Mouse (Mus musculus) stomach, embryonic 15.5 days (tissue): ENCODE data around the gene Fras1. TPM values are rescaled to one million over a fixed set of nuclear protein-coding genes. Genes with fewer than 3 reads are reported as not detected.

ENCODE experiments used
- ATAC-seq: fragments of 200-750 bp; cut with Nextera tagmentation; 2 replicates; pipeline ENCODE4 v1.8.0; 2017; ENCODE audit warnings: low read depth, moderate number of reproducible peaks, moderate TSS enrichment; ENCODE audit not compliant: insufficient read depth, low FRiP score
- H3K27ac ChIP-seq: fragments of 300-500 bp; sonication (generic); 2 replicates; pipeline ENCODE4 v1.5.1; 2015; ENCODE audit warnings: mild to moderate bottlenecking, inconsistent platforms
- H3K27me3 ChIP-seq: fragments of 300-500 bp; sonication (generic); replicated peaks from 2 replicates; pipeline ENCODE4 v1.6.1; 2015; ENCODE audit warnings: inconsistent platforms
- H3K36me3 ChIP-seq: fragments of 300-500 bp; sonication (generic); 2 replicates; pipeline ENCODE4 v1.6.1; 2015; ENCODE audit warnings: inconsistent platforms
- H3K4me1 ChIP-seq: fragments of 300-500 bp; sonication (generic); 2 replicates; pipeline ENCODE4 v1.6.1; 2015; ENCODE audit warnings: inconsistent platforms
- H3K4me2 ChIP-seq: fragments of 300-500 bp; sonication (generic); 2 replicates; pipeline ENCODE4 v1.6.1; 2015; ENCODE audit warnings: mild to moderate bottlenecking, inconsistent platforms
- H3K4me3 ChIP-seq: fragments of 300-500 bp; sonication (generic); replicated peaks from 2 replicates; pipeline ENCODE4 v1.5.1; 2015; ENCODE audit warnings: inconsistent platforms
- H3K9ac ChIP-seq: fragments of 300-500 bp; sonication (generic); 2 replicates; pipeline ENCODE4 v1.6.1; 2015; ENCODE audit warnings: inconsistent platforms
- H3K9me3 ChIP-seq: fragments of 300-500 bp; sonication (generic); 2 replicates; pipeline ENCODE4 v1.6.1; 2016; ENCODE audit warnings: inconsistent platforms
- WGBS: fragments of 180-500 bp; shearing (Covaris S2); methylation state at CpG from one replicate; pipeline ENCODE4 v1.1.7; 2015; 5-methylcytosine and 5-hydroxymethylcytosine counted together
- polyA plus RNA-seq: library from polyadenylated mRNA; unstranded; fragments of >200 nt; fragmentation: Nextera tagmentation; extraction: Ambion mirVana; gene quantifications from 2 replicates; pipeline ENCODE4 v1.2.1, GENCODE M21; 2015

The Fras1 gene
- polyA plus RNA-seq, 1 experiment from 2014 or later, result 20.3 TPM

DNA sequence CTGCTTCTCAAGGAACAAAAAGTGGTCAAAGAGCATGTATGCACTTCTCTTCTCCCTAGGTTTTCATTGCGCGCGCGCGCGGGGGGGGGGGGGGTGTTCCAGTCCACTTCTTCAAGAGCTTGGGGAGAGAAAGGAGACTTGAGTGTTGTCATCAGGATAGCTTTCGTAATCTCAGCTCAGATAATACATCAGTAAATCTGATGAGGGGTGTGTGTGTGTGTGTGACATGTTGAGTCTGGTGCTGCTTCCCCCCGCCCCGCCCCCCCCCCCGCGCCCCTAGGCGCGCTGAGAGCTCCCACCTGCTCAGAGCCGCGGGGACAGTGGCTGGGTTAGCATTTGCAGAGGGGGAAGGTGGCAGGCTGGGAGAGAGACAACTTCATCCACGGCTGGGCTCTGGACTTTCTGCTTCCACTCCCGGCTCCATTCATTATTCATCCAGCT is 1.7 kb downstream of the Fras1 start:
- Histone ChIP-seq H3K9ac (peak overlapping the region; percentile 67; the same call in 1 of the 2 replicates), H3K9me3 (no peaks in the 10 kb centered on the region), H3K27me3 (no peaks in the 10 kb centered on the region), H3K4me1 (peaks cover 5% of the 10 kb centered on the region), H3K27ac (peak overlapping the region; percentile 72), H3K4me2 (peak overlapping the region; percentile 76), H3K36me3 (no peaks in the 10 kb centered on the region), H3K4me3 (peak overlapping the region; percentile 62)
- 0 out of 2 replicates have a peak, but pooled peaks have one; percentile 8 for ATAC-seq
- 3% methylated on average over 9 of the region's 17 CpGs for WGBS

DNA sequence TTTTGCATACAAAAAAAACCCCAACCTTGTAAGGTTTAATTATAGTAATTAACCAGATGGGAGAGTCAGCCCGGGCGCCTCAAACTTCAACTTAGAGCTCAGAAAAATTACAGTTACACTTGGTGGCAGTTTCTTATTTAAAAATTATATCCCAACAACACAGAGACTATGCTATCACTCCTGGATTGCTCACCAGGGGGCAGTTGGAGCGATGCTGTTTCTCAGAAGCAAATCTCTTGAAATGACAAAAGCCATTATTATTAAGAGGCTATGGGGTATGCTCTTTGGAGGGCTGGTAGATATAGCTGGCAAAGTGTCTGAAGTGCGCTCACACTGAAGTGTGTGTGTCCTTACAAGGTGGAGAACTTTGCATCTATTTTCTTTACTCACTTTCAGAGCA is 2.5 kb downstream of the Fras1 start:
- H3K4me3 ChIP-seq, result peak overlapping the region; percentile 62
- H3K27me3 ChIP-seq, result no peaks in the 10 kb centered on the region
- H3K4me2 ChIP-seq, result peak overlapping the region; percentile 76
- no peaks in the 10 kb centered on the region for H3K9me3 ChIP-seq
- H3K27ac ChIP-seq, result no peak overlapping the region
- H3K4me1 ChIP-seq, result peaks cover 5% of the 10 kb centered on the region
- 62% methylated on average over 4 of the region's 4 CpGs for WGBS
- no peak for ATAC-seq
- no peaks in the 10 kb centered on the region for H3K36me3 ChIP-seq
- no peak overlapping the region for H3K9ac ChIP-seq

GRCm38 (mm10) chr5:96386138-96386933 is 12.6 kb downstream of the Fras1 start:
- H3K4me2 ChIP-seq, result no peak overlapping the region
- ATAC-seq, result no peak

GRCm38 (mm10) chr5:96388306-96388705 is 14.6 kb downstream of the Fras1 start:
- H3K4me2 ChIP-seq, result no peak overlapping the region

More at GRCm38 (mm10) chr5:96386138-96386933, 12.6 kb downstream of the Fras1 start:
- no peaks in the 10 kb centered on the region for H3K9me3 ChIP-seq
- no peak overlapping the region for H3K27ac ChIP-seq
- no peak overlapping the region for H3K9ac ChIP-seq
- no peaks in the 10 kb centered on the region for H3K4me1 ChIP-seq
- 86% methylated on average over 15 of the region's 15 CpGs for WGBS
- no peak overlapping the region for H3K4me3 ChIP-seq
- no peaks in the 10 kb centered on the region for H3K27me3 ChIP-seq
- no peaks in the 10 kb centered on the region for H3K36me3 ChIP-seq

GRCm38 (mm10) chr5:96389963-96390623 is 16.3 kb downstream of the Fras1 start:
- no peaks in the 10 kb centered on the region for H3K36me3 ChIP-seq
- ATAC-seq, result no peak
- WGBS, result 85% methylated on average over 11 of the region's 11 CpGs

More at GRCm38 (mm10) chr5:96388306-96388705, 14.6 kb downstream of the Fras1 start:
- no peaks in the 10 kb centered on the region for H3K9me3 ChIP-seq
- ATAC-seq, result no peak
- no peaks in the 10 kb centered on the region for H3K27me3 ChIP-seq
- no peak overlapping the region for H3K4me3 ChIP-seq
- H3K9ac ChIP-seq, result no peak overlapping the region
- H3K4me1 ChIP-seq, result no peaks in the 10 kb centered on the region
- WGBS, result 94% methylated on average over 8 of the region's 8 CpGs
- H3K27ac ChIP-seq, result no peak overlapping the region
- no peaks in the 10 kb centered on the region for H3K36me3 ChIP-seq

GRCm38 (mm10) chr5:96391086-96391485 is 17.3 kb downstream of the Fras1 start:
- Histone ChIP-seq H3K4me1 (0 out of 2 replicates have a peak, but pooled peaks cover 6% of the 10 kb centered on the region), H3K9ac (no peak overlapping the region), H3K36me3 (no peaks in the 10 kb centered on the region), H3K4me2 (no peak overlapping the region), H3K9me3 (no peaks in the 10 kb centered on the region), H3K27me3 (no peaks in the 10 kb centered on the region), H3K27ac (no peak overlapping the region), H3K4me3 (no peak overlapping the region)
- ATAC-seq, result no peak
- 86% methylated on average over 4 of the region's 4 CpGs for WGBS

More at GRCm38 (mm10) chr5:96389963-96390623, 16.3 kb downstream of the Fras1 start:
- H3K4me2 ChIP-seq, result no peak overlapping the region
- no peak overlapping the region for H3K4me3 ChIP-seq
- H3K9me3 ChIP-seq, result no peaks in the 10 kb centered on the region
- H3K27ac ChIP-seq, result no peak overlapping the region
- H3K27me3 ChIP-seq, result no peaks in the 10 kb centered on the region
- no peak overlapping the region for H3K9ac ChIP-seq
- H3K4me1 ChIP-seq, result no peaks in the 10 kb centered on the region

- no peak overlapping the region for H3K4me2 ChIP-seq
- H3K27me3 ChIP-seq, result no peaks in the 10 kb centered on the region
- H3K9me3 ChIP-seq, result no peaks in the 10 kb centered on the region
- no peak overlapping the region for H3K27ac ChIP-seq
- no peaks in the 10 kb centered on the region for H3K36me3 ChIP-seq
- no peak overlapping the region for H3K9ac ChIP-seq
- WGBS, result 74% methylated on average over 4 of the region's 4 CpGs
- no peak for ATAC-seq
- H3K4me1 ChIP-seq, result 0 out of 2 replicates have a peak, but pooled peaks cover 6% of the 10 kb centered on the region
- no peak overlapping the region for H3K4me3 ChIP-seq
These were observed 21.2 kb downstream of the Fras1 start for GRCm38 (mm10) chr5:96394947-96395346.

GRCm38 (mm10) chr5:96395786-96396650 is 22.3 kb downstream of the Fras1 start:
- 0 out of 2 replicates have a peak, but pooled peaks cover 6% of the 10 kb centered on the region for H3K4me1 ChIP-seq
- no peaks in the 10 kb centered on the region for H3K36me3 ChIP-seq
- ATAC-seq, result peak; percentile 72
- H3K4me2 ChIP-seq, result no peak overlapping the region
- no peaks in the 10 kb centered on the region for H3K27me3 ChIP-seq
- no peaks in the 10 kb centered on the region for H3K9me3 ChIP-seq
- H3K27ac ChIP-seq, result peak overlapping the region; percentile 55
- no peak overlapping the region for H3K4me3 ChIP-seq
- H3K9ac ChIP-seq, result no peak overlapping the region
- WGBS, result 16% methylated on average over 5 of the region's 5 CpGs

GRCm38 (mm10) chr5:96402555-96402954 is 28.8 kb downstream of the Fras1 start:
- 57% methylated on average over 3 of the region's 3 CpGs for WGBS
- Histone ChIP-seq H3K27me3 (no peaks in the 10 kb centered on the region), H3K4me2 (no peak overlapping the region), H3K9me3 (no peaks in the 10 kb centered on the region), H3K4me3 (no peak overlapping the region), H3K4me1 (no peaks in the 10 kb centered on the region), H3K9ac (no peak overlapping the region), H3K27ac (no peak overlapping the region), H3K36me3 (no peaks in the 10 kb centered on the region)
- no peak for ATAC-seq

GRCm38 (mm10) chr5:96405139-96405842 is 31.5 kb downstream of the Fras1 start:
- H3K27me3 ChIP-seq, result no peaks in the 10 kb centered on the region
- no peak overlapping the region for H3K9ac ChIP-seq
- ATAC-seq, result no peak
- no peaks in the 10 kb centered on the region for H3K4me1 ChIP-seq
- no peak overlapping the region; the same call in 1 of the 2 replicates for H3K27ac ChIP-seq
- H3K4me2 ChIP-seq, result no peak overlapping the region
- H3K36me3 ChIP-seq, result no peaks in the 10 kb centered on the region
- H3K9me3 ChIP-seq, result no peaks in the 10 kb centered on the region
- WGBS, result 54% methylated on average over 8 of the region's 8 CpGs
- no peak overlapping the region for H3K4me3 ChIP-seq

DNA sequence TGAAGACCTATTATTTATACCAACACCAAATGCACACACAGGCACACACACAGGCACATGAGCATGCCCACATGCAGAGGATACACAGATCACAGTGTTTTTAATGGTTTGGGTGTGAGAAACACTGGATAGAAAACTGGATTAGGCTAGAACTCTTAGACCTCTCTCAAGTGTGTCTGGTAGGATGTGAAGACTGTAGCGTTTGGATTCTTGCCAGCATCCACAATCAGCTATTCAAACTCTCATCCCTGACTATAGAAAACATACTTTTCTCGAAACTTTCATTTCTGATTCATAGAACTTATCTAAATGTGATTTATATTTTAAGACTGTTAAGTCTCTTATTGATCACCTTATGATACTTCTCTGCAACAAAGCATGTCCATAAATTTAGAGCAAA is 34.5 kb downstream of the Fras1 start:
- no peaks in the 10 kb centered on the region for H3K36me3 ChIP-seq
- no peaks in the 10 kb centered on the region for H3K27me3 ChIP-seq
- no peak for ATAC-seq
- H3K9me3 ChIP-seq, result no peaks in the 10 kb centered on the region
- no peak overlapping the region for H3K9ac ChIP-seq
- 55% methylated on average over 2 of the region's 2 CpGs for WGBS
- no peaks in the 10 kb centered on the region for H3K4me1 ChIP-seq
- no peak overlapping the region for H3K4me2 ChIP-seq
- no peak overlapping the region for H3K27ac ChIP-seq
- H3K4me3 ChIP-seq, result no peak overlapping the region
